Mouse (Mus musculus) adrenal gland, adult (tissue): ENCODE data around the gene Cic.

Experiments used
- DNase-seq, 2 experiments: peaks; one replicate each; pipeline ENCODE4 v3.0.0; 2022 to 2023; ENCODE audit warnings: low spot score in 1 of 2; ENCODE audit not compliant: inconsistent age in 2 of 2

Gene Cic

GRCm38 (mm10) chr7:25267301-25267750, at the start of gene Cic:
TSS of gene Cic (plus strand) at chr7:25267704.
- peak; percentile 99 to 100 for DNase-seq

DNA sequence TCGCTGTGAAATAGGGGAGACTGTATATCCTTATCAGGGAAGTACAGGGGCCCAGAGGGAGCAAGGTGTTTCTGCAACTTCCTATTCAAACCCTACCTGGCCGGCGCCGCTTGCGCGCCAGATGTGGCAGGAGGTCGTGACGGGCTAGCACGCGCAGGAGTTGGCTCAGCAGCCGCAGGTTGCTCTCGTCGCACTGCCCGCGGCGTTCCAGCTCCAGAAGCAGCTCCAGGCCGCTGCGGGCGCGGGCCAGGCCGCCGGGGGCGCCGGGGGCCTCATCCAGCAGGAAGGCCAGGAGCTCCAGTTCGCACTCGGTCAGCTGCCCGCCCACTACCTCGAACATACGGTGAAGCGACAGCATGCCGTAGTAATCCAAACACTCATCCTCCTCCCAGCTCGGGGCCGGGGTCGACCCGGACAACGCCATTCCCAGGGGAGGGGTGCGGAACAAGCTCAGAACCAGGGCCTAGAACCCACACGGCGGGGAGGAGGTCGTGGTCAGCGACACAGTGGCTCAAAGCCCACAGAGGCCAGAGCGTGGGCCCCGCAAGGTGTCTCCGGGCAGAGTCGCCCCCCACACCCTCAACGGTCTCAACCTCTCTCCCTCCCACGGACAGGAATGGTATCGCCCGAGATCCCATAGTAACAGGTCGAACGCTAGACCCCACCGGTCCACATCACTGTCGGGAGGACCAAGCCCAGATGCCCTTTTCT, 48.6 kb upstream of the Cic start:
- DNase-seq, result peak; percentile 62 to 86

DNA sequence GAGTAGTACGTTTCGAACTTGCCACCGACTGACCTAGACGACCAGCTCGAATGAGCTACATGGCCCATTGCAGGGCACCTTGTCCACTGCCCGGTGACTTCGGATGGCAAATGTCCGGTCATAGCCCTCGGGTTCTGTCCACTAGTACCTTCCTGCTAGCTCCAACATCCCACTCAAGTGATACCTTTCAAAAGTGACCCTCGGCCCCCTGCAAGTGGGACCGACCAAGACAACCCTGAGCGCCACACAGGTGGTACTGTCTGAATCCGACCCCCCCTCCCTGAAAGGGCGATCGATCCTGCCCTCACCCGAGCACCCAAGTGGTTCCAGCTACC, 48.1 kb upstream of the Cic start:
- no peak for DNase-seq

DNA sequence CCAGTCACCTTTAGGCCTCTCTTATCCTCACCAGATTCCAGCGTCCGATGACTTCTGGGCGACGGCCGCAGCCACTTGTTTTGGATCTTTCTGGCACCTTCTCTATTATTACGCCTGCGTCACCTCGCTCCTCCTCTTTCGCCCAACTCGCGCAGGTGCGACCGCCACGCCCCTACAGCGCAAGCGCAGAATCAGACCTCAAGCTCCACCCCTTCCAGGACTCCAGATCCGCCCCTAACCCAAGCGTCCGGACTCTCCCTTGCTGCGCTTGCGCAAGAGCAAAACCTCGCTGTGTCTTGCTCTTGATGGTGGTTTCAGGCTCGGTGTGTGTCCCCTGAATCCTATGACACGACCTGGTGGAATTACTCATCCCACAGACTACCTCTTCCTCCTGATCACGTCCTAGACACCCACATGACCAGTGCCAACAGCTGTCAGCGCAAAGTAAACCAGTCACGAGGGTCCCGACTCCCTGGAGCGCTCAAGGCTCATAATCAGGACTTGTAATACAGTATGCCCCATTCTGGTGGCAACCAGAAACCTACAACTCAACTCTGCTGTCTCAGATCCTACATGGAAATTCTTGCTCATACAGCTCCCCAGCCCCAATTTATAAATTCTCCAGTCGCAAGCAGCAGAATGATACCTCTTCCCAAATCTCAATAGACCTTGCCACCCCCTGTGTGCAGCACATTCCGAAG, 47.6 kb upstream of the Cic start:
- peak; percentile 98 to 99 for DNase-seq

DNA sequence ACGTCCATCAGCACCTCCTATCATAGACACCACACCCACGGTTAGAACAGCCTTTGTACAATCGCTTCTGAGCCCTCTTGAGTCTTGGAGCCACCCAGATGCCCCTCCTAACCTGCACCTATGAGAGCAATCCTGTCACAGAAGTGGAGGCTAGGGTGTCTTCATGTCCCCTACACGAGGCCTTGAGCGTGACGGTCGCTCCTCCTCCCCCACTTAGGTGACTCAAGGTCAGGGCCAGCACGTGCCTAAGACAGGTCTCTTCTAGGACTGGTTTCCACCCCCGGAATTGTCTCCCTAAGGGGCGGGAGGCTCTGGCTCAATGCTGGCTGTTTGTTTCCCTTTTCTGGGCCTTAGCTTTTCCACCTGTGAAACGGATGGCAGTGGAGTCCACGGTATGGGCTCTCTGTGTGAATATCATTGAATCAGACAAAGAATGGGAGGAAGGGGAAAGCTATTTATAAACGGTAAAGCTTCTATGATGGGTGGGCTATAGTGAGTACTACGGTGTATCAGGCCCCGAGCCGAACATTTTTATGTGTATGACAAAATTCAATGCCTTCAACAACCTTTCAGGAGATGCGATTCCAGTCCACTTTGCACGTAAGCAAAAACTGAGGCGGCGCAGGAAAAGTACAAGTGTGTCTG, 46.9 kb upstream of the Cic start, which contains the start of gene Dedd2:
Gene Dedd2 (minus strand): TSS at position 159 of the 645 bp plus-strand sequence.
- DNase-seq, result peak; percentile 82 to 88

DNA sequence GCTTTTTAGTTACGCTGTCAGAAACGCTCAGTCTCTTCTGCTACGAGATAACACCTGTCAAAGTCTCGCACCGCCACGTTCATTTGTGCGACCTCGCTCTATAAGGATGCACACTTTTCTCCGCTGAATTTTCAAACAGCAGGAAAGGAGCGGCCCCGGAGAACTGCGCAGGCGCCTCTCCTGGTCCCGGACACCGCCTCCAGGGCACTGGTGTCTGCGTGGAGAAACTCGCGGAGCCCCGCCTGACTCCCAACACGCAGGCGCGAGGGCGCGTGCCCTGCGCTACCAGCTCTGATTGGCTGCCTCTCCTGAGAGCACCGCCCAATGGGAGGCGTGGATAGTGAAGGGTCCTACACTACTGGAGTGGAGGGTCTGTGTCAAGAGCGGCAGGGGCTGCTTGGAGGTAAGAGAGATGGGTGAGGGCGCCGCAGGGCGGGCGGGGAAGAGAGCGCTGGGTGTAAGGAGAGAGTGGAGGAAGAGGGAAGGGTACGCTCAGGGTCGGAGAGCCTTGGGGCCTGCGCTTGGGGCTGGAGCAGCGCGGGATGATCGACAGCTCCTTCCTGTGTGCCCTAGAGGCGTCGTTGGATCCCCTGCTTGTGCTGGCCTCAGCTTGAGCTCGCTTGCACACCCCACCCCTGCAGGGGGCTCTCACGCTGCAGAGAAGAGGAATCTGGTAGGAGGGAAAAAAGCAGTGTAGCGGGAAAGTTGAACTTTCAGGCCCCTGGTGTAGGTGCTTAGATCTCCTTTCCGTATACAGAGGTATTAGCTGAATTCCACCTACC, 46.2 kb upstream of the Cic start, which contains the start of gene Zfp526:
Gene Zfp526 (plus strand): TSS at position 324 of the 782 bp plus-strand sequence.
- DNase-seq, result peak; percentile 99

DNA sequence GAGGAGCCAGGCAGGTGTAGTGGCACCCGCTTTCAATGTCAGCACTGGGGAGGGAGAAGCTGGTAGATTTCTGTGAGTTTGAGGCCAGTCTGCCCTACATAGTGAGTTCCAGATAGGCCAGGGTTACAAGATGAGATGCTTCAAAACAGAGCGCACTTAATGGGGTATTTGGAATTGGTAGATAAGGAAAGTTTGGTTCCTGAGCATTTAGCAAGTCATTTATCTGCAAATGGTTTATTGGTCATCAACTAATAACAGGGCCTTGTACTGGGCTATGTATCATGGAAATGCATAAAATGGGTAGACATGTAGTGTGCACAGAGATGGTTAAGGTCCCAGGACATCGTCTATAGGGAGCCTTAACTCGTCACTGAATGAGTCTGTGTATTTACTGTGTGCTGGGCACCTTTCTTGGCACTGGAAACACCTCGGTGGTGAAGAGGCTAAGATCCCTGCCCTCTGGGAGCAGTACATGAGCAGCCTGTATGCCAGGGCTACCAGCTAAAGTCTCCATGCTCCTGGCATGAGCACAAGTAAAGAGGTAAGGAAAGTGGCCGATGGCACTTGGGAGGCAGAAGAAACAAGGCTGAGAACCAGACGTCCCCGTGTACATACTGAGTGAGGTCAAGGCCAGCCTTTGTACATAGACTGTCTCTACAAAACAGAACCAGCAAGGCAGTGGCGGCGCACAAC, 45.1 kb upstream of the Cic start:
- DNase-seq, result peak; percentile 28 to 55

DNA sequence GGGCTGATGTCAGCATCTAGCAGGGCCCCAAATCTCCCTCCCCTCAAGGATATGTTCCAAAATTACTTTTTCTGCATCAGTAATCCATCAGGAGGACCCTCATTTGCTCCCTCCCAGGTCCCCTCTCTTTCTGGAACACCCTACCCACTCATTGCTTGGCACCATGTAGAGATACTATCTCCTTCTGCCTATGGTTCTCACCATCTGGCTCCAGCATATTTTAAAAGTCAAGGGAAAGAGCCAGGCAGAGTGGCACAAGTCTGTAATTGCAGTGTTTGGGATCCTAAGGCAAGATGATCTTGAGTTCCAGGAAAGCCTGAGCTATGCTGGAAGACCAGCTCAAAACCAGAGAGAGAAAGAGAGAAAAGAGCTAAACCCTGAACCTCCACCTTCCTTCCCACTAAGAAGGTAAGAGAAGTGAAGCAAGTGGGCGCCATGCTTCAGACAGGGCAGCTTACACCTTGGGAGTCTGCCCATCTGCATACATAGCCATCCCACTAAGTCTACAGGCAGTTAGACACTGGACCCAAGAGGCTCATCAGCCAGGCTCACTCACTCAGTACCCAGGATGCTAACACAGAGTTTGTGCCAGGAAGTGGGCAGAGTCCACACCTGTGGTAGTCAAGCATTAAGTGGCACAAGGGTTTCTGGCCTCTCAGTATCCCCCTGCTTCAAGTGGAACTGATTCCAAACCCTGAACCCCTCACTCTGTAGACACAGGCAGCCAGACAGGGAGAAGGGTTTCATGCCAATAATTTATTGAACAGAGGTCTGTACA, 39.8 kb upstream of the Cic start:
- DNase-seq, result peak in 1 of 2 experiments; percentile 28

GRCm38 (mm10) chr7:25230690-25231285, 36.7 kb upstream of the Cic start:
- DNase-seq, result peak in 1 of 2 experiments; percentile 31

DNA sequence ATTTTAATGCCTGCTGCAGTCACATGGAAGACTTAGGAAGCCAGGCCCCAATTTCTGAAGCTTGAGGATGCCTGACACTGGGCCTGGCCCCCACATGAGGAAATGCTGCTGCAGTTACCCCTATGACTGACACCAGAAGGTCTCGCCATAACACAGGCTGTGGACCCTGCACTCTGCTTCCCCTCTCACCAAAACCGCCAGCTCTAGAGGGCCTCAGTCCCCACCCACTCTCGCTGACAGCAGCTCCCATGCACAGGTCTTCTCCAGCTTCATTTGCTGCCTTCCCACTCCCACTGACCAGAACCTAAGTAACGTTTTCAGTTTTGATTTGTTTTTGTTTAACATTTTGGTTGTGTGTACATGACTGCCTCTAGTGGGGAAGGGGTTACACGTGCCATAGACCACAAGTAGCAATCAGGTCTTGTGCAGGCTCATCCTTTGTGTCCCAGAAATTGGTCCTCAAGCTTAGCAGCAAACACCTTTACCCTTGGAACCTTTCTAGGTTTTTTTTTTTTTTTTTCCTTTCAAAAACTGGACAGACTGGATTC, 35.3 kb upstream of the Cic start:
- DNase-seq, result peak in 1 of 2 experiments; percentile 22

GRCm38 (mm10) chr7:25233061-25233460, 34.4 kb upstream of the Cic start:
- peak in 1 of 2 experiments; percentile 22 for DNase-seq

- DNase-seq, result peak in 1 of 2 experiments; percentile 11
Observed at GRCm38 (mm10) chr7:25235526-25235925, 32.0 kb upstream of the Cic start.

DNA sequence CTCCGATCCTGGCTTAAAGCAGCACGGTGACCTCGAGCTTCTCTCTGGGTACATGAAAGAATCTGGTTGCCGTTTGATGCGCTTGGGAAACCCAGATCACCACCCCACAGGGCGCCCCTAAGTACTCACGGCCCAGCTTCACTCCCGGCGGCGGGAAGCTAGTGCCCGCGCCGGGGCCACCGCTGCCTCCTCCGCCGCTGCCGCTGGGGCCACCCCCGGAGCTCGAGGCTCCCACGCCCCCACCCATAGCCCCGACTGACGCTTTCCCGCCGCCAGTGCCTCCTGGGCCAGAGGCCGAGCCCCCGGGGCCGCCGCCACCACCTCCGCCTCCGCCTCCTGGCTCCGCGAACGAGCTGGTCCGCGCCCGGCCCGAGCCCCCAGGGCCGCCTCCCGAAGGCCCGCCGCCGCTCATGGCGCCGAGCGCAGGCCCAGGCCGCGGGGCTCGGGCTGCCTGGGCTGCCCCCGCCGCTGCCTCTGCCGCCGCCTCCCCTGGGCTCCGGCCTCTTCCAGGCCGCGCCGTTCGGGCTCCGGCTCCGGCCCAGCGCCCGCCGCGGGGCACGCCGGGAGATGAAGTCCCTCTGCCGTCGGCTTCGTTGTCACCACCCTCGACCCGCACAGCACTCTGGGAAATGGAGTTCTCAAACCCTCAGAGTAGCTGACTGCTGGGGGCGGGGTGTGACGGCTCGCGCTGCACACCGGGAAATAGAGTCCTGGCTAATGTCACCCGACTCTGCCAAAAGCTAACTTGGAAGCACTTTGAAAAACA, 30.1 kb upstream of the Cic start, which contains the start of gene Gsk3a:
Gene Gsk3a (minus strand): TSS at position 603 of the 766 bp plus-strand sequence.
- DNase-seq, result peak in 1 of 2 experiments; percentile 98

DNA sequence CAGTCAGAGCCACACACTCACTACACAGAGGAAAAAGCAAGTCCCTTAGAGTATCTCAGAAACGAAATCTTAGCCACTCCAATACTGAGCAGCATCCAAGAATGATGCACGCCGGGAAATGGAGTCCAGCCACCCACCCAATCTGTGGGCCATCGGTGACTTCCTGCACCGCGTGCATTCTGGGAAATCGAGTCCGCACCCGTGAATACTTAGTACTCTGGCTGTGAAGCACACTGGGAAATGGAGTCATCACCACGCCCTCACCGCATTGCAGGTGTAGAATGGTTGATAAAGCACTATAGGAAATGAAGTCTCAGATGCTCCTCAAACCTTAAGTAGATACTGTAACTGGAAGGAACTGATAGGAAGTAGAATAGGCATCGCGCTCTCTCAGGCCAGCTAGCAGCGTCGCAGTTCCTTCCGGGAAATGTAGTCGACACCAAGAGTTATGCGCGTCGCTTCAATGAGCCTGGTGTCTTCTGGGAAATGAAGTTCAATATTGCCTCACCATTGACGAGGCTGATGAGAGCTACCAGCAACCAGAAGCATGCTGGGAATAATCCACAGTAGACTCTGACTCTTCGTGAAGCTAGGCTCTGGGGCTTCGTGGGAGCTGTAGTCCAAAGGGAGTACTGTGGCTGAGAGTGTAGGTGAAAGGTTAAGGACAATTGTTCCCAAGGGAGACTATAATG, 29.3 kb upstream of the Cic start:
- peak; percentile 95 to 99 for DNase-seq

GRCm38 (mm10) chr7:25238829-25239623, 28.5 kb upstream of the Cic start:
- peak; percentile 88 to 95 for DNase-seq

DNA sequence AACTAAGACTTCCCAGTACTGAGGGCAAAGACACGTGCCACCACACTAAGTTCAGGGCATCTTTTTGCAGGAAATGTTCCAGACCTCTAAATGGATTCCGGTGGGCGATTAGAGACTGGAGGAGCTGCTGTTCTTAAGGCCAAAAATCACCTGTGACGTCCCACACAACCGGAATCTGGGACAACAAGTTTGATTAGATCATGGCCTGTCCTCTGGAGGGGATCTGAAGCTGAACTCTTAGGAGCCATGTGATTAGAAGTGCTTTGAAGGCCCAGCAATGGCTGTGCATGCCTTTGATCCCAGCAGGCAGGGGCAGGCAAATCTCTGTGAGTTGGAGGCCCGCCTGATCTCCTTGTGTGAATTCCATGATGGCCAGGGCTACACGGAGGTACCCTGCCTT, 26.9 kb upstream of the Cic start:
- peak in 1 of 2 experiments; percentile 21 for DNase-seq

DNA sequence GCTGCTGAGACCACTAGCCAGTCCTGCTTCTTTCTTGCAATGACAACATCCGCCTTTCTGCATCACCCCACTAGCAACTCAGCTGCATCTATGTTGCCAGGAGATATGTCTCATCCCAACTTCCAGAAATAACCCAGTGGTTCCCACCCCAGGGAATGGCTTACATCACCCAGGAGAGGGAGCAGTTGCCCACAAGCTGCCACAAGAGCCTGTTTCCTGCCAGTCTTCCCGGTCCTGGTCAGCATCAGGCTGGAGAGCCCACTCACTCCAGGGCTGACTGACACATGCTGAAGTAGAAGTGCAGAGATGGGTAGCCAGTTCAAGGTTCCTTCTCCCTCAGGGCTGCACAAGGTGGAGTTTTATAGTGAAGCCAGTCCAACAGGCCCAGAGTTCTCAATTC, 26.4 kb upstream of the Cic start:
- DNase-seq, result peak; percentile 80 to 89
